Mouse (Mus musculus): ENCODE results near the gene Hydin. TPM values are rescaled to one million over a fixed set of nuclear protein-coding genes. Genes with fewer than 3 reads are reported as not detected.
"Not testable (repeated sequence)": the region's sequence is repeated elsewhere in the genome, so short reads cannot be mapped to it uniquely, and the experiment has no call there.

Hydin gene
- total and polyA plus RNA-seq, 3 experiments: not detected

DNA sequence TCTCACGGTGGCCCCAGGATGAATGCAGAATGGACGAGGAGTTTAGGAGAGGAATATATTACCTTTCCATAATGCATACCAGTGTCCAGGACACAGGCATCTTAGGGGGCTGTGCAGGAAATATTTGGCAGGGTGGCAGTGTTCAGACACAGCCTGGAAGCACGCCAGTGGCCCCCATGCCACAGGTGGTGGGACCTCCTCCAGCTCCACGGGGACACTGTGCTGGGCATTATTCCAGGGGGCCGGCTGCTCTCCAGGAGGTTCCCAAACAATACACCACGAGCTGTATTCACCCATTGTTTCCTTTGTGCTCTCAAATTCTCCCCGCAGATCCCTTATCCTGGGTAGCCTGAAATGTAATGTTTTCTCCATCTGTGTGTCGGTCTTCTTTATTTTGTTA lies 116.0 kb downstream of the Hydin start:
- H3K27me3 ChIP-seq (ENCODE audit: control insufficient read depth in 1 of 2, insufficient read depth in 2 of 2, low read length in 2 of 2): no peaks in the 10 kb centered on the region
- DNase-seq (ENCODE audit: low read depth, low spot score): no peak
- no peaks in the 10 kb centered on the region for H3K4me1 ChIP-seq (ENCODE audit: control insufficient read depth in 1 of 2, insufficient read depth in 2 of 2, low read length in 2 of 2)
- H3K27ac ChIP-seq (ENCODE audit: control insufficient read depth, low read depth, low read length): no peak overlapping the region
- H3K9ac ChIP-seq (ENCODE audit: control insufficient read depth, low read depth, low read length, poor library complexity, severe bottlenecking): no peak overlapping the region
- H3K79me2 ChIP-seq (ENCODE audit: control insufficient read depth, insufficient read depth, low read length, poor library complexity): no peaks in the 10 kb centered on the region
- H3K9me3 ChIP-seq (replicated peaks; ENCODE audit: insufficient read depth, low read length): no peaks in the 10 kb centered on the region
- no peak overlapping the region for H3K4me3 ChIP-seq (ENCODE audit: control insufficient read depth in 1 of 2, insufficient read depth in 1 of 2, low read depth in 2 of 2, low read length in 2 of 2)
- H3K36me3 ChIP-seq (ENCODE audit: control insufficient read depth in 1 of 2, insufficient read depth in 2 of 2, low read length in 2 of 2): no peaks in the 10 kb centered on the region
- TF ChIP-seq CHD1 (IDR thresholded peaks at IDR 0.05; ENCODE audit: low read depth, low read length) (no peak), RCOR1 (IDR thresholded peaks at IDR 0.05; ENCODE audit: low read depth, low read length) (no peak), POLR2A (IDR thresholded peaks at IDR 0.05; ENCODE audit: control insufficient read depth in 1 of 2, insufficient read depth in 1 of 2, low read depth in 1 of 2, low read length in 2 of 2, poor library complexity in 1 of 2) (no peak), NRF1 (IDR thresholded peaks at IDR 0.05; ENCODE audit: insufficient read depth, low read depth, low read length, poor library complexity, severe bottlenecking) (no peak), SIN3A (IDR thresholded peaks at IDR 0.05; ENCODE audit: low read length) (no peak)

DNA sequence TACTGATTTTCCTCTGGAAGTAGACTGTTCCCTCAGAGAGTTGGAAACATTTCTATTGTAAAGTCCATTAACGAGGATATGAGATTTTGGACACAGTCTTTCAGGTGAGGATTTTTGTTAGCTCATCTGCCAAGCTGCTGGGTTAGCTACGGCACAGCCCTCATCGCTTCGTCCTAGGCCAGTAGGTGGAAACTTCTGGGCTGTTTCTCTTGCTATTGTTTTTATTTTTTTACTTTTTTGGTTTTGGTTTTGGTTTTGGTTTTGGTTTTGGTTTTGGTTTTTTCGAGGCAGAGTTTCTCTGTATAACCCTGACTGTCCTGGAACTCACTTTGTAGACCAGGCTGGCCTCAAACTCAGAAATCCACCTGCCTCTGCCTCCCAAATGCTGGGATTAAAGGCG lies 117.9 kb downstream of the Hydin start:
- H3K9ac ChIP-seq (ENCODE audit: control insufficient read depth, low read depth, low read length, poor library complexity, severe bottlenecking); H3K9me3 ChIP-seq (replicated peaks; ENCODE audit: insufficient read depth, low read length); H3K27me3 ChIP-seq (ENCODE audit: control insufficient read depth in 1 of 2, insufficient read depth in 2 of 2, low read length in 2 of 2); H3K36me3 ChIP-seq (ENCODE audit: control insufficient read depth in 1 of 2, insufficient read depth in 2 of 2, low read length in 2 of 2); H3K79me2 ChIP-seq (ENCODE audit: control insufficient read depth, insufficient read depth, low read length, poor library complexity); H3K4me3 ChIP-seq (ENCODE audit: control insufficient read depth in 1 of 2, insufficient read depth in 1 of 2, low read depth in 2 of 2, low read length in 2 of 2); H3K4me1 ChIP-seq (ENCODE audit: control insufficient read depth in 1 of 2, insufficient read depth in 2 of 2, low read length in 2 of 2); H3K27ac ChIP-seq (ENCODE audit: control insufficient read depth, low read depth, low read length); DNase-seq (ENCODE audit: low read depth, low spot score): not testable (repeated sequence)

DNA sequence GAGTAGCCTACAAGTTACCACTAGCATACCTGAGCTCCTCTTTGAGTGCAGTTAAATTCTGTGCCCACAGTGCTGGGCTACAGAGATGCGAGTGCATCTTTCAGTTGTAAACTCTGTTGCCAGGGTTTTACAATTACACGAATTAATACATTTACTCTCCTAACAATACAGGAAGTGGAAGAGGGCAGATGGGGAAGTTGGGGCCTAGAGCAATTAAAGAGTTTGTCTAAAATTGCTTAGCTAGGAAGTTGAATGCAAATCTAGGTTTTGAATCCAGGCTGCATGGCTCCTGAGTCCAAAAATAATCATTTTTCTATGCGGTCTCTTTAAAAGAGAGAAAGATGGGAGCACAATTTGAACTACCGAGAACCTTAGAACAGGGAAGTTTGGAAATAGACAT lies 128.9 kb downstream of the Hydin start:
- DNase-seq (ENCODE audit: low read depth, low spot score): no peak
- Histone ChIP-seq H3K9me3 (replicated peaks; ENCODE audit: insufficient read depth, low read length) (no peaks in the 10 kb centered on the region), H3K36me3 (ENCODE audit: control insufficient read depth in 1 of 2, insufficient read depth in 2 of 2, low read length in 2 of 2) (no peaks in the 10 kb centered on the region)

DNA sequence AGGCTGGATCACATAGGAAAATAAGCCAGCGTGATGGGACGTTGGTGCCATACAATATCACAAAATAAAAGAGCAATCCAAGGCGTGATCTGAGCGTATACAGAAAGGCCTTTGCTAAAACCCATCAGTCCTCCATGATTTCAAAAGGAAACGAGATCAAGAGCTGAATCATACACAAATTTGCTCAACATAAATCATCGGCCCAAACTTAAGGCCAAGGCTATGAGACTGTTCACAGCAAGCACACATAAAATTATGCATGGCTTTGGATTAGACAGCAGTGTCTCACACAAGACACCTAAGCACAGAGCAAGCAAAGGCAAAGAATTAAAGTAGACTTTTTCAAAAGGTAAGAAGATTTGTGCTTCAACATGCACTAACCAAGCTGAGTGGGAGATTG lies 133.8 kb downstream of the Hydin start:
- no peak overlapping the region for H3K9ac ChIP-seq (ENCODE audit: control insufficient read depth, low read depth, low read length, poor library complexity, severe bottlenecking)
- DNase-seq (ENCODE audit: low read depth, low spot score): no peak
- no peaks in the 10 kb centered on the region for H3K36me3 ChIP-seq (ENCODE audit: control insufficient read depth in 1 of 2, insufficient read depth in 2 of 2, low read length in 2 of 2)
- no peak for TF ChIP-seq GATA1 (IDR thresholded peaks at IDR 0.05; ENCODE audit: low read depth, low read length)
- TF ChIP-seq NELFE (IDR thresholded peaks at IDR 0.05; ENCODE audit: low read depth, low read length): no peak
- no peak for TF ChIP-seq ELF1 (IDR thresholded peaks at IDR 0.05; ENCODE audit: low read depth, low read length)
- no peak for TF ChIP-seq POLR2AphosphoS2 (IDR thresholded peaks at IDR 0.05; ENCODE audit: low read length)
- H3K27ac ChIP-seq (ENCODE audit: control insufficient read depth, low read depth, low read length): no peak overlapping the region
- H3K27me3 ChIP-seq (ENCODE audit: control insufficient read depth in 1 of 2, insufficient read depth in 2 of 2, low read length in 2 of 2): no peaks in the 10 kb centered on the region
- no peaks in the 10 kb centered on the region for H3K4me1 ChIP-seq (ENCODE audit: control insufficient read depth in 1 of 2, insufficient read depth in 2 of 2, low read length in 2 of 2)
- no peak overlapping the region for H3K4me3 ChIP-seq (ENCODE audit: control insufficient read depth in 1 of 2, insufficient read depth in 1 of 2, low read depth in 2 of 2, low read length in 2 of 2)
- H3K9me3 ChIP-seq (replicated peaks; ENCODE audit: insufficient read depth, low read length): no peaks in the 10 kb centered on the region
- no peaks in the 10 kb centered on the region for H3K79me2 ChIP-seq (ENCODE audit: control insufficient read depth, insufficient read depth, low read length, poor library complexity)

More for the DNA sequence above, 128.9 kb downstream of the Hydin start:
- H3K79me2 ChIP-seq (ENCODE audit: control insufficient read depth, insufficient read depth, low read length, poor library complexity): no peaks in the 10 kb centered on the region
- no peak for TF ChIP-seq ZC3H11A (IDR thresholded peaks at IDR 0.05; ENCODE audit: low read depth, low read length)
- TF ChIP-seq GABPA (IDR thresholded peaks at IDR 0.05; ENCODE audit: low read depth, low read length): no peak
- TF ChIP-seq MXI1 (IDR thresholded peaks at IDR 0.05; ENCODE audit: low read depth, low read length): no peak
- TF ChIP-seq TCF12 (IDR thresholded peaks at IDR 0.05; ENCODE audit: low read depth, low read length): no peak
- no peak for TF ChIP-seq SMC3 (IDR thresholded peaks at IDR 0.05; ENCODE audit: low read depth, low read length)
- no peak for TF ChIP-seq MEF2A (IDR thresholded peaks at IDR 0.05; ENCODE audit: extremely low read depth, insufficient replicate concordance, low read depth, low read length, poor library complexity, severe bottlenecking)
- TF ChIP-seq CHD2 (IDR thresholded peaks at IDR 0.05; ENCODE audit: low read length): no peak
- no peak for TF ChIP-seq TBP (IDR thresholded peaks at IDR 0.05; ENCODE audit: low read depth, low read length)
- no peak for TF ChIP-seq JUND (IDR thresholded peaks at IDR 0.05; ENCODE audit: low read depth, low read length)
- TF ChIP-seq MAFK (IDR thresholded peaks at IDR 0.05; ENCODE audit: borderline replicate concordance, low read depth, low read length): no peak
- TF ChIP-seq RCOR1 (IDR thresholded peaks at IDR 0.05; ENCODE audit: low read depth, low read length): no peak
- no peak overlapping the region for H3K27ac ChIP-seq (ENCODE audit: control insufficient read depth, low read depth, low read length)
- H3K4me1 ChIP-seq (ENCODE audit: control insufficient read depth in 1 of 2, insufficient read depth in 2 of 2, low read length in 2 of 2): no peaks in the 10 kb centered on the region
- no peaks in the 10 kb centered on the region for H3K27me3 ChIP-seq (ENCODE audit: control insufficient read depth in 1 of 2, insufficient read depth in 2 of 2, low read length in 2 of 2)
- no peak overlapping the region for H3K9ac ChIP-seq (ENCODE audit: control insufficient read depth, low read depth, low read length, poor library complexity, severe bottlenecking)
- H3K4me3 ChIP-seq (ENCODE audit: control insufficient read depth in 1 of 2, insufficient read depth in 1 of 2, low read depth in 2 of 2, low read length in 2 of 2): no peak overlapping the region

All from MEL (cell line).